Mouse (Mus musculus): ENCODE data around the gene Ephx3.

Gene Ephx3

DNA sequence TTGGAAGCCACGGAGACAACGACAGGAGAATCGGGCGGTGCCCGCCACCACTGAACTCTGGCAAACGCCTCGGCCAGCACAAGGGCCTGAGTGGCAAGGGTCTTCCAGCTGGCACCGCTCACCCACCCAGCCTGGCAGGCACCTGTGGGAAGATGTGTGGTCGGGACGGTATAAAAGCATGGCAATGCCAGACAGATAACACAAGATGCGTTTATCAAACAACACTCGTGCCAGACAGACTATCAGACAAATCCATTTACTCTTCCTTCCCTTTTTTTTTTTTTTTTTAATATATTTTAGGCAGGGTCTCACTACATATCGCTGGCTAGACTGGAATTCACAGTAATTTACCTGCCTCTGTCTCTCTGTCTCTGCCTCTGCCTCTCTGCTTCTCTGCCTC lies 30.5 kb downstream of the Ephx3 start:
- TF ChIP-seq GATA4 (IDR thresholded peaks at IDR 0.05; ENCODE audit: insufficient replicate concordance, low read length): no peak

- TF ChIP-seq GATA4 (IDR thresholded peaks at IDR 0.05; ENCODE audit: insufficient replicate concordance, low read length): no peak
These were observed 42.6 kb downstream of the Ephx3 start for GRCm38 (mm10) chr17:32146718-32147117.

GRCm38 (mm10) chr17:32142907-32143854 lies 46.2 kb downstream of the Ephx3 start:
- no peak for TF ChIP-seq GATA4 (IDR thresholded peaks at IDR 0.05; ENCODE audit: insufficient replicate concordance, low read length)

- TF ChIP-seq GATA4 (IDR thresholded peaks at IDR 0.05; ENCODE audit: insufficient replicate concordance, low read length): no peak
These were observed 47.1 kb downstream of the Ephx3 start for GRCm38 (mm10) chr17:32142234-32142633.
